Mouse (Mus musculus): ENCODE data around the gene Prss33.

Gene Prss33

DNA sequence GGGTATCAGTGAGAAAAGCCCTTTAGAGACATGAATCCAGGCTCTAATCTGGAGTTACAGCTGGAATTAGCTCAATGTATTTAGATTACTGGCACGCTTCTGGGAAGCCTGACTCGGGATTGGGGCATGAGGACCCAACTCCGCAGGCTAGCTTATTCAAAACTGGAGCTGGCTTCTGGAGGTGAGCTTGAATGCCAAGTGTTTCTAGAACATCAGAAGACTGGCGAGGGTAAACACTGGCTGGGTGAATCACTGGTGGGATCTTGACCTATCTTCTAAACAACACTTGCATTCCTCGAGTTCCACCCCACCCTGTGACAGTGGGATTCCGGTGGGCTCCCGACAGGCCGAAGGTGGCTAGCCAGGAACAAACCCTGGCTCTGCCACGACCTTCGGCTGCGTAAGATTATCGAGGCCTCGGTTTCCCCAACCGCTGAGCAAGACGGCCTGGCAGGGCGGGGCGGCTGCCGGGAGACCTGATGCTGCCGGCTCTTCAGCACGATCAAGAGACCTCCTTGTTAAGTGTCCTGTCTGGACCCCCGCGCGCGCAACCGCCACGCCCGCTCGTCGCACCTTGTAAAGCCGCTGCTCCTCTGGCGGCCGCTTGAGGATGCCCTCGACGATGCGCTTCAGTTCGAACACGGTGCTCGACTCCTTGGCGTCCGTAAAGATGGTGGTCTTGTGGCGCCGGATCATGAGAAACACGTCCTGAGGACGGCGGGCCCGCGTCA is 7.4 kb downstream of the Prss33 start:
- DNase-seq (ENCODE audit: low spot score in 2 of 2): peak; percentile 32 to 48

DNA sequence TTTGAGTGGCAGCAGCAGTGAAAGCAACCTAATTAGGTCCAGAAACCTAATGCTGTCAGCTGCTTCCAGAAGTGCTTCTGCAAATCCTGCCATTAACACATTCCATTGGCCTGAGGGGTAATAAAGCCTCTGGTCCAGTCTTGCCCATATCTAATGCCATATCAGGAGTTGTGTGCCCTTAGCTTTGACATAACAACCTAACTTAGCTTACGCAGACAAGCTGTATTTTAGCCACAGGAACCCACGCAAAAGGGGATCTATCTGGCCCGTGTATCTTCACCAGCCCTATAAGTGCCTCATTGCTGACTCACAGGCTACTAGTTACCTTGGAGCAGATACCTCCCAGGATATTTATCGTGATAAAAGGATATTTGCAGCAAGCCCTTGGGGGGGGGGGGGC is 10.3 kb downstream of the Prss33 start:
- DNase-seq (ENCODE audit: low spot score in 2 of 2): no peak

DNA sequence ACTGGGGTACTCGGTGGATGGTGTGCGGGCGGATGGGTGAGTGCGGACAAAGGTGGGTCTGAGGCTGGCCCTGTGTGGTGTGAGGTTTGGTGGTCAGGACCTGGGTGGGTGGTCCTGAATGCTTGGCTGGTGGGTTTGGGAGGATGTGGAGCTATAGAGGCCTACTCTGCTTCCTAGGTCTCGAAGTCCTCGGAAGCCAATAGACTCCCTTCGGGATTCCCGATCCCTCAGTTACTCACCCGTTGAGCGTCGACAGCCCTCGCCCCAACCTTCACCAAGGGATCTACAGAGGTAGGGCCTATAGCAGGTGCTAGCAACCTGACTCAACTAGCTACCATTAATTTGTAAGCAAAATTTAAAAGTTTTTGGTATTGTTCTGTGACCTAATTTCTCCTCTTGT is 12.2 kb downstream of the Prss33 start:
- DNase-seq (ENCODE audit: low spot score in 2 of 2): no peak

DNA sequence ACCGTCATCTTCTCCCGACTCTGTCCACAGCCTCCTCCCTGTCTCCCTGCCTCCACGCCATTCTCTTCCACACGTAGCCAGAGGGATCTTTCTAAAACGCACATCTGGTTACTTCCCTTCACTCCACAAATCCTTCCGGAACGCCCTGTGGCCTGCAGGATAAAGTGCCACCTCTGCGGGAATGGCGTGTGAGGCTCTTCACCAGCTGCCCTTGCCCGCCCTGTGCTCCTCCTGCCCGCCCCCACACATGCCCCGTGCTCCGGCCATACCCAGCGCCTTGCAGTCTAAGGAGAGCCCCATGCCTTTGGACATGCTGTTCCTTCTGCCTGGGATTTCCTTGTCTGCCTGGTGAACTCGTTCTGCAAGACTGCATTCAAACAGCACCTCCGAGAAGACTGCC is 12.8 kb downstream of the Prss33 start:
- no peak for DNase-seq (ENCODE audit: low spot score in 2 of 2)

GRCm38 (mm10) chr17:23822094-23822493 is 13.8 kb downstream of the Prss33 start:
- no peak for DNase-seq (ENCODE audit: low spot score in 2 of 2)

- DNase-seq (ENCODE audit: low spot score in 2 of 2): no peak
These were observed 15.1 kb downstream of the Prss33 start for GRCm38 (mm10) chr17:23820731-23821130.

GRCm38 (mm10) chr17:23819235-23819634 is 16.6 kb downstream of the Prss33 start:
- no peak for DNase-seq (ENCODE audit: low spot score in 2 of 2)

GRCm38 (mm10) chr17:23818579-23818978 is 17.3 kb downstream of the Prss33 start:
- DNase-seq (ENCODE audit: low spot score in 2 of 2): no peak

- no peak for DNase-seq (ENCODE audit: low spot score in 2 of 2)
These were observed 20.2 kb downstream of the Prss33 start for GRCm38 (mm10) chr17:23815641-23816040.

DNA sequence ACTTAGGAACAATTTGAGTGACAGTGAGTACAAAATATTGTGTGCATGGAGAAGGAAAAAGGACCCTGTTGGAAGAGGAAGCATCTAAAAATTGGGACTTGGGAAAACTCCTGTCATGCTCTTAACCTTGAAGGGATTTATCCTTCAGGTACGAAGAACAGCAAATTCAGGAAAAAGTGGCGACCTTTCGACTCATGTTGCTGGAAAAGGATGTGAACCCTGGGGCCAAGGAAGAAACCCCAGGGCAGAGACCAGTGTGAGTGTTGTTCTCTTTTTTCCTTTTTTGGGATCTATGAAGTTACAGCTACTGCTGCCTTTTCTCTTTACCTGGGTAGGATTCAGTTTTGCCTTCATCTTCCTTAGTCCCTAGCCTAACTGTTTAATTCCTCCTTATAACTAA is 27.9 kb downstream of the Prss33 start:
- DNase-seq (ENCODE audit: low spot score in 2 of 2): no peak

- DNase-seq (ENCODE audit: low spot score in 2 of 2): no peak
These were observed 29.0 kb downstream of the Prss33 start for GRCm38 (mm10) chr17:23806867-23807266.

DNA sequence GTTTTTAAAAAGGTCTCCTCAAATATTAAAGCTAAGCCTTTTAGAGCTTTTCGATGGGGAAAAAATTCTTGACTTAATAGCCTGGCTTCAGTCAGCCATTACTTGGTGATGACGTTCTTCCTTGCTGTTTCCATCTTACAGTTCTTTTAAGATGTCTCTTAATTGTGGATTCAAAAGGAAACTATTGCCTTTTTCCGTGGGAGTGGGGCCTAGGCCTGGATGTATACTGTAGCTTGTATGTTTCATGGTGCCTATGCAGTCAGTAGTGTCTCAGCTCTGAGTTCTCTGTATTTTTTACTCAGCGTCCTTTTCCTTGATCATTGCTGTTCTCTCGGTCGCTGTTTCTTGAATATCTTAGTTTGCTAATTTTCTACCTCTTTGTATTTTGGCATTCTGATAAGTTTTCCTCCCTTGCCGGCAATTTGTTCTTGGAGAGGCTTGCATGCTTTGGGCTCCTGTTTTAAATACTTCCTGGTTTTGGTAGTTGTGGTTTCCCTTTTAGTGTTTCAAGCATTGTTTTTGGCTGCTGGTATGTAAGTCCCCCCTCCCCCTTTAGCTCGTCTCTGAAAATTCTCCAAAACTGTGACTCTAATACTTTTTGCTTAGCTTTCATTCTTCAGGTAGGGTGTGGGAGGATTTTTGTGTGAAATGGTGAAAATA is 31.3 kb downstream of the Prss33 start:
- DNase-seq (ENCODE audit: low spot score in 2 of 2): no peak

GRCm38 (mm10) chr17:23803366-23804041 is 32.4 kb downstream of the Prss33 start:
- DNase-seq (ENCODE audit: low spot score in 2 of 2): peak; percentile 67 to 74

DNA sequence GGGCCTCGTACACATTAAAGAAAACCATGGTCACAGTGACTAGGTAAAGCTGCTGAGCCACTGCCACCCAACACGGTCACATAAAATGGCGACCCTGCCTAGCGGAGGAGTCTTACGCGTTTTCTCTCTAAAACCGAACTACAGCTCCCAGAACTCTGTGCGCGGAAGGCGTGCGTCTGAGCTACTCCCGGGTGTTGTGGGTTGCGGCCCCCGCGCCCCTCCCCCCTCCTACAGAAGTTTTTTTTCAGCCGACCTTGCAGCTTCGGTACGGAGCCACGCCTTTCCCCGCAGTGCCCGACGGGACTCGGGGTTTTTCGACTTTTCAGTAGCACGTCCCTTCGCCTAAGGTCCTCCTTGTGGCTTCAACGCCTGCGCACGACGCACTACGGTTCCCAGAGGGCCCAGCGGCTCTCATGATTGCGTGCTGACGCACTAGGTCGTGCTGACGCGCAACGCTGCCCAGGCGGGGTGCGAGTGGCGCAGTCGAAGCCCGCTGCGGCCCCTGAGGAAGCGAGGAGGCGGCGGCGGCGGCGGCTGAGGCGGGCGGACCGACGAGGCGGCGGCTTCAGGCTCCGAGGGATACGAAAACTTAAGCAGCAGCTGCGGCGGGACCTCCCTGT is 33.0 kb downstream of the Prss33 start:
- peak; percentile 90 to 93 for DNase-seq (ENCODE audit: low spot score in 2 of 2)

DNA sequence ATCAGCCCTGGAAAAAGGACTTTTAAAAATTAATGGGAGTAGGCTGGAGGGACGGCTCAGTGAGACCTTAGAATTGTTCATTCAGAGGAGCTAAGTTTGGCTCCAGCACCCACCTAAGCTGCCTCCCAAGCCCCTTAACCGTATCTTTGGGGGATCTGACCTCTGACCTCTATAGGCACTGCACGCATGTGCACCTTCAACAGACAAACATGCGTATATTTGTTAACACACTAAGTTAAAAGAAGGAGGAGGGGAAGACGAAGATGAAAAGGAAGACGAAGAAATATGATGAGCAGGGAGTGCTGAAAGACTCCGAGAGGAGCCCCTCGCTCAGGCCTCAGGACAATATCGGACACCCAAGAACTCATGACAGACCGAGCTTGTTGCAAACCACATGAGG is 34.2 kb downstream of the Prss33 start:
- no peak for DNase-seq (ENCODE audit: low spot score in 2 of 2)

DNA sequence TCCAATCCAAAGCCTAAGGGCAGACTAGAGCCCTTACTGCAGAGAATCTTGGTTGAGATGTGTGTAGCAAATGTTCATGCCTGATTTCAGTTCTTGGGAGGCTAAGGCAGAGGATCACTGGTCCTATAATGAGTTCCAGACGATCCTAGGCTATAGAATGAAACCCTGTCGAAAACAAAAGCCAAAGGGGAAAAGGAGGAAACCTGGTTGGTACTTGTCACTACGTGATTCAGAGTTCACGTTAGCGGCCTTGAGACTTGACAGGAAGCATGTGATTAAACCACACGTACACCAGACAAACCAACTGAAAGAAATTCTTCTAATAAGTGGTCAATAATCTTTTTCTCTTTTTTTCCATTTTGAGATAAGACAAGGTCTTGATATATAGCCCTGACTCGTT is 38.5 kb downstream of the Prss33 start:
- no peak for DNase-seq (ENCODE audit: low spot score in 2 of 2)

DNA sequence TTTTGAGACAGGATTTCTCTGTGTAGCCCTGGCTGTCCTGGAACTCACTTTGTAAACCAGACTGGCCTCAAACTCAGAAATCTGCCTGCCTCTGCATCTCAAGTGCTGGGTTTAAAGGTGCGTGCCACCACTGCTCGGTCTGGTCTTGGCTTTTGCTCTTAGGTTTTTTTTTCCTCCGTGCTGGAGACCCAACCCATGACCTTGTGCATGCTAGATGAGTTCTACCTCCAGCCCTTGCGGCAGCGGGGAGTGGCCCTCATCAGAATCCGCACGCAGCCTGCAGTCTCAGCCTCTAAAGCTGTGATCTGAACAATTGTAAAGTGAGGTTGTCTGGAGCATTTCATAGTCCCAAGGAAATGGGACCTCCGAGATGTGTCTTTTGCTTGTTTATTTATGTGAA is 40.5 kb downstream of the Prss33 start:
- no peak for DNase-seq (ENCODE audit: low spot score in 2 of 2)

DNA sequence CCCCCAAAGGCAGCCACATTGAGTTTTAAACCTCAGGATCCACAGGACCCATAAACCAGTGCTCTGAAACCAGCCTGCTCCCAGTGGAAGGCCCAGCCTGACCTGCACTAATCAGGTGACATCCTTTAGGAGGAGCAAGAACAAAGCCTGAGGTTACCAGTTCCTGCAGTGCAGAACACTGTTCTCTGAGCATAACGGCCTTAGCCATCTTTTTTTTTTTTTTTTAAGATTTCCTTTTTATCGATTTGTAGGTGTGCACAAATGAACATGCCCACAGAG is 44.8 kb downstream of the Prss33 start:
- DNase-seq (ENCODE audit: low spot score in 2 of 2): no peak

DNA sequence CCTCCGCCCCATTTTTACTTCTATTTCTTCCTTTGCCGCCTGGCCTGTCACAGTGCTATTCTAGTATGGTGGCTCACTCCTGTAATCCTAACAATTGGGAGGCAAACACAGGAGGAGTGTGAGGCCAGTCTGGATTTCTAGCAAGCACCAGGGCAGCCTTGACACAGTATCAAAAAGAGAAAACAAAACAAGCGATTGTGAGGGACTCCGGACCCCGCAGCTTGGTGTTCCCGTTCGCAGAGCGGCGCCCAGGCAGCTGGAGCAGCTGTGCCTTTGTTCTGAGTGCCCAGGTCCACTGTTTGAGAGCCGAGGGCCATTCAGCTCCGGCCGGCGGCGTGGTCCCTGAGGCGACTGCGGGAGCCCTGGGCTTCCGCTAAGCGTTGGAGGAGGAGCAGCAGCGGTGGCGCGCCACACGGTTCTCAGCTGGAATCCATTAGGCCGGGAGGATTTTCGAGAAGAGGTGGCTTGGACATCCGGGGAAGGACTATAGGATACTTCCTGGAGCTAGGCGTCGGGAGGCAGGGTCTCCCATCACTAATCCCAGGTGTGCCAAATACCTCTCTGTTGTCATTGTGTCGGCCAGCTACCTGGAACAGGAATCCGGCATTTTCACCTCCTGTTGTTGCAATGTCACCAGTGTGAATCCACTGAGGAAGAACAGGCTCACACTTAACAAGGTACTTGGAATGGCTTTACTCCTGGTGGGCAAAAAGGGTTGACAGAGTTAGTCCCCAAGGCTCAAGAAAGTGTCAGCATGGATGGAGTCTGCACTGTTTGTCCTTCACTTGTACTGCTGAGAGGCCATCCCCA is 45.4 kb downstream of the Prss33 start, which contains the start of gene Srrm2:
TSS of gene Srrm2 (plus strand) at position 264 of the 810 bp plus-strand sequence.
- DNase-seq (ENCODE audit: low spot score in 2 of 2): peak in 1 of 2 experiments; percentile 30

GRCm38 (mm10) chr17:23789749-23790268 is 46.0 kb downstream of the Prss33 start:
- DNase-seq (ENCODE audit: low spot score in 2 of 2): no peak

- no peak for DNase-seq (ENCODE audit: low spot score in 2 of 2)
These were observed 46.9 kb downstream of the Prss33 start for GRCm38 (mm10) chr17:23788973-23789372.

Measured in spleen, postnatal 14 days (tissue).